Mouse (Mus musculus) B cell, adult (primary cell): ENCODE data around the gene Gm7849. TPM values are rescaled to one million over a fixed set of nuclear protein-coding genes. Genes with fewer than 3 reads are reported as not detected.

Source experiments
- total RNA-seq: library from RNA; stranded (reverse); gene quantifications from 4 replicates; pipeline ENCODE4 v1.2.4, GENCODE M21; 2023; ENCODE audit not compliant: inconsistent age

The Gm7849 gene
- total RNA-seq, result not detected in 4 replicates

DNA sequence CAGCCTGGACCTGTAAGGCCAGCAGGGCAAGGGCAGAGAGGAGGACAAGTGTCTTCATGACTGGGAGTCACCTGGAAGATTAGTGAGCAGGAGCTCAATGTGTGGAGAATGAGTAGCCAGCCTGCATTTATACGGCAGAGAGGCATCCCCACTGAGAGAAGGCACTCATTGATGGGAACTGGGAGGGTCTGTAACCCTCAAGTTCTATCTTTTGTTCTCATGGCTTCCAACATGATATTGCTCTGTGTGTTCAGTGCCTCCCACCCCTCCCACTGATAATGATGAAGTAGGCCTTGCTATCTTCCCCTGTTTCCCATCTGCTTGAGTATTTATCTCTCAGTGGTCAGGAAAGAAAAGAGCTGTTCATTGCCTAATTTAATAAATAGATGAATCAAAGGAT, at the start of gene Gm7849:
TSS of gene Gm7849 (minus strand) at position 101 of the 400 bp plus-strand sequence.

DNA sequence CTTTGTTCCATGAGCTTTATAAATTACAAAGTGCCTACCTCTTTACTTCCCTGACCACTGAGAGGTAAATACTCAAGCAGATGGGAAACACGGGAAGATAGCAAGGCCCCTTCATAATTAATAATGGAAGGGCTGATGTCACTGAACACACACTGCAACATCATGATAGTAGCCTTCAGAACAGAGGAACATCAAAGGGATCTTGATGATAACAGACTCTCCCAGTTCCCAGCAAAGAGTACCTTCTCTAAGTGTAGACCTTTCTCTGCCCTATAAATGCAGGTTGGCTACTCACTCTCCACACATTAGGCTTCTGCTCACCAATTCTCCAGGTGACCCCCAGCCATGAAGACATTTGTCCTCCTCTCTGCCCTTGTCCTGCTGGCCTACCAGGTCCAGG, 29.2 kb downstream of the Gm7849 start, which contains the start of gene Defa36:
TSS of gene Defa36 (plus strand) at position 301 of the 400 bp plus-strand sequence.

Other genes with a start within 250 kb of the Gm7849 start
- gene Gm15292, start 206.8 kb downstream of the Gm7849 start, total RNA-seq, result not detected in 4 replicates
- gene Defa27, start 141.0 kb downstream of the Gm7849 start, total RNA-seq, result not detected in 4 replicates
- not detected in 4 replicates for gene Defa29, start 129.5 kb downstream of the Gm7849 start, total RNA-seq
- not detected in 4 replicates for gene Defa2, start 78.0 kb downstream of the Gm7849 start, total RNA-seq
- gene Defa33, start 64.7 kb downstream of the Gm7849 start, total RNA-seq, result not detected in 4 replicates
- gene Defa36, start 29.1 kb downstream of the Gm7849 start, total RNA-seq, result not detected in 4 replicates
- not detected in 4 replicates for gene Defa20, start 52.7 kb upstream of the Gm7849 start, total RNA-seq
- not detected in 4 replicates for gene Defa32, start 72.5 kb upstream of the Gm7849 start, total RNA-seq
- gene Defa37, start 108.8 kb upstream of the Gm7849 start, total RNA-seq, result not detected in 4 replicates
- gene Defa28, start 126.4 kb upstream of the Gm7849 start, total RNA-seq, result not detected in 4 replicates
- not detected in 4 replicates for gene Gm7861, start 137.9 kb upstream of the Gm7849 start, total RNA-seq
- not detected in 4 replicates for gene Defa26, start 161.6 kb upstream of the Gm7849 start, total RNA-seq
- gene Defa17, start 199.2 kb upstream of the Gm7849 start, total RNA-seq, result not detected in 4 replicates
- gene Defa34, start 209.2 kb upstream of the Gm7849 start, total RNA-seq, result not detected in 4 replicates
- gene AY761184, start 247.1 kb upstream of the Gm7849 start, total RNA-seq, result not detected in 4 replicates